Mouse (Mus musculus): Measurements from ENCODE around the gene Tbc1d19. TPM values are rescaled to one million over a fixed set of nuclear protein-coding genes. Genes with fewer than 3 reads are reported as not detected.

The Tbc1d19 gene
- polyA plus RNA-seq, 1 experiment from 2014 or later, result 51.0 TPM

GRCm38 (mm10) chr5:53834489-53834888 is 25.1 kb downstream of the Tbc1d19 start:
- whole genome bisulfite sequencing, result 85% methylated on average over 4 of the region's 4 CpGs

GRCm38 (mm10) chr5:53841256-53841655 is 31.9 kb downstream of the Tbc1d19 start:
- 81% methylated on average over 5 of the region's 5 CpGs for WGBS
- ATAC-seq (ENCODE audit: insufficient number of reproducible peaks, insufficient read depth, low FRiP score, low read depth), result no peak
- Histone ChIP-seq H3K4me1 (ENCODE audit: control insufficient read depth, insufficient read depth, low read length) (no peaks in the 10 kb centered on the region), H3K9me3 (ENCODE audit: control insufficient read depth, low read depth, low read length) (no peaks in the 10 kb centered on the region), H3K9ac (replicated peaks; ENCODE audit: low read depth, low read length) (no peak overlapping the region), H3K4me2 (replicated peaks; ENCODE audit: low read depth, low read length) (no peak overlapping the region), H3K36me3 (ENCODE audit: control insufficient read depth, insufficient read depth, low read length) (no peaks in the 10 kb centered on the region), H3K4me3 (ENCODE audit: low read depth, low read length) (no peak overlapping the region), H3K27ac (ENCODE audit: low read length) (no peak overlapping the region), H3K27me3 (ENCODE audit: control insufficient read depth, insufficient read depth, low read length) (no peaks in the 10 kb centered on the region)

More at GRCm38 (mm10) chr5:53834489-53834888, 25.1 kb downstream of the Tbc1d19 start:
- ATAC-seq (ENCODE audit: insufficient number of reproducible peaks, insufficient read depth, low FRiP score, low read depth), result no peak
- Histone ChIP-seq H3K27ac (ENCODE audit: low read length) (no peak overlapping the region), H3K4me2 (replicated peaks; ENCODE audit: low read depth, low read length) (no peak overlapping the region), H3K4me1 (ENCODE audit: control insufficient read depth, insufficient read depth, low read length) (no peaks in the 10 kb centered on the region), H3K4me3 (ENCODE audit: low read depth, low read length) (no peak overlapping the region), H3K27me3 (ENCODE audit: control insufficient read depth, insufficient read depth, low read length) (no peaks in the 10 kb centered on the region), H3K36me3 (ENCODE audit: control insufficient read depth, insufficient read depth, low read length) (peaks cover 7% of the 10 kb centered on the region; the same call in 1 of the 2 replicates), H3K9me3 (ENCODE audit: control insufficient read depth, low read depth, low read length) (no peaks in the 10 kb centered on the region), H3K9ac (replicated peaks; ENCODE audit: low read depth, low read length) (no peak overlapping the region)

DNA sequence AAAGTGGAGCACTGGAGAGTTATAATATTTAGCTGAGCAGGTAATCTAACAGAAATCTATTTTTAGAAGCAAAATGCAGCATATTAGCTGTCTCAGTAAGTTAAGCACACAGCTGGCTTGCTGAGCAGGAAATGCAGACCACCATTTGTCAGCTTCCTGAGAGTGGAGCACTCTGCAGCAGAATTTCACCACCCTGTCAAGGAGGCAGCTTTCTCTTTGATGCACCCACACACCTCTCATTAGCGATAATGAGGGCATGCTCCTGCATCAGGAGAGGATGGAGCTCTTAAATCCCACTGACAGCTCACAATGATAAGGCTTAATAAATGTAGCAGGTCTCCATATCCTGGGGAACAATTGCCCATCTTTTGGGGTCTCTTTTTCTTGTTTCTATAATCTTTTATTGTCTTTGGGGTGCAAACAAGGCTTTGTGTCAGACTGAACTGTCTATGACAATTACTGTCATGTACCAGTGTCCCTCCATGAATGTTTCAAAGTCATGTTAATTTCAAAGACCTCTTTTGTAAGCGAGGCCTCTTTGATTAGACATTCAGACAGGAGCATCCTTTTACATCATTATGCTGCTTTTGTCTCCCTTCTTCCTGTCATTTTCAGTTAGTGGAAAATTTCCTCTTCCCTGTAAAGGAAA is 39.0 kb downstream of the Tbc1d19 start:
- H3K27ac ChIP-seq (ENCODE audit: low read length), result no peak overlapping the region
- H3K36me3 ChIP-seq (ENCODE audit: control insufficient read depth, insufficient read depth, low read length), result no peaks in the 10 kb centered on the region
- H3K4me3 ChIP-seq (ENCODE audit: low read depth, low read length), result no peak overlapping the region
- no peaks in the 10 kb centered on the region for H3K9me3 ChIP-seq (ENCODE audit: control insufficient read depth, low read depth, low read length)
- H3K27me3 ChIP-seq (ENCODE audit: control insufficient read depth, insufficient read depth, low read length), result no peaks in the 10 kb centered on the region
- no peak overlapping the region for H3K4me2 ChIP-seq (replicated peaks; ENCODE audit: low read depth, low read length)
- no peak overlapping the region for H3K9ac ChIP-seq (replicated peaks; ENCODE audit: low read depth, low read length)
- no peak for ATAC-seq (ENCODE audit: insufficient number of reproducible peaks, insufficient read depth, low FRiP score, low read depth)
- WGBS, result 41% methylated on average over 2 of the region's 2 CpGs
- H3K4me1 ChIP-seq (ENCODE audit: control insufficient read depth, insufficient read depth, low read length), result no peaks in the 10 kb centered on the region

DNA sequence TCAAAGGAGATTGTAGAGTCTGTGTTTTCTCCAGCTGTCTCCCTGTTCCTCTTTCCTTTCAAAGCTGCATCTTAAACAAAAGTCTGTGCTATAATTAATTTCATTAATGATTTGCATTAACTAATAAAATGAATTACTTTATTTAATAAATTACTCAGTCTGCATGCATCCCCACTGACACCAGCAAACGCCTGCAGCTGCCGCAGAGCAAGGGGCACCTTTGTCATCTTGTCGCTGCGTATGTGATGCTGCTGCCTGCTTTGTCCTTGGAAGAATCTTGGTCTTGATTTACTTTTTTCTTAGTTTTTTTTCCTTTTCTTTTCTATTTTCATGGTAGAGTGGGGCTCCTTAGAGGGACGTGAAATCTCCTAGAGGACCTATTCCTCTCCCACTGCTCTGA is 43.2 kb downstream of the Tbc1d19 start:
- no peaks in the 10 kb centered on the region for H3K9me3 ChIP-seq (ENCODE audit: control insufficient read depth, low read depth, low read length)
- H3K27ac ChIP-seq (ENCODE audit: low read length), result no peak overlapping the region
- WGBS, result 87% methylated on average over 5 of the region's 5 CpGs
- no peak overlapping the region for H3K4me3 ChIP-seq (ENCODE audit: low read depth, low read length)
- ATAC-seq (ENCODE audit: insufficient number of reproducible peaks, insufficient read depth, low FRiP score, low read depth), result no peak
- no peak overlapping the region for H3K9ac ChIP-seq (replicated peaks; ENCODE audit: low read depth, low read length)
- no peaks in the 10 kb centered on the region for H3K4me1 ChIP-seq (ENCODE audit: control insufficient read depth, insufficient read depth, low read length)
- H3K4me2 ChIP-seq (replicated peaks; ENCODE audit: low read depth, low read length), result no peak overlapping the region
- peaks cover 5% of the 10 kb centered on the region for H3K36me3 ChIP-seq (ENCODE audit: control insufficient read depth, insufficient read depth, low read length)
- H3K27me3 ChIP-seq (ENCODE audit: control insufficient read depth, insufficient read depth, low read length), result no peaks in the 10 kb centered on the region

DNA sequence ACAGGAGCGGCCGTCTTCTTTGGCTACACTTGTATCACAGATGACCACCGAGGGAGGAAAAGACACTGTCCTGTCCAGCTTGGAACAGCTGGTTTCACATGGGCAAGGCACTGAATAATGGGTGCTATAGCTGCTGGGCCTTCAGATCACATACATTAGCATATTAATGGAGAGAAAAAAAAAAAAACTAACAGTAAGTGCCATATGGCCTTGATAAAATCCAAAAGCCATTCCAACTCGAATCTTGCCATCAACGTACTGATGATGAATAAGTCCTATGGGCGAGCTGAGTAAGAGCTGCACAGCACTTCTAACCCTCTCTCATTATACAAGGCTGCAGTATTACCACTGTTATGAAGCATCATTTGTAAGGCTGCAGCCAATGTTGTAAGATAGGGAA is 45.2 kb downstream of the Tbc1d19 start:
- H3K4me3 ChIP-seq (ENCODE audit: low read depth, low read length), result no peak overlapping the region
- H3K9me3 ChIP-seq (ENCODE audit: control insufficient read depth, low read depth, low read length), result no peaks in the 10 kb centered on the region
- no peaks in the 10 kb centered on the region for H3K4me1 ChIP-seq (ENCODE audit: control insufficient read depth, insufficient read depth, low read length)
- ATAC-seq (ENCODE audit: insufficient number of reproducible peaks, insufficient read depth, low FRiP score, low read depth), result no peak
- no peaks in the 10 kb centered on the region for H3K27me3 ChIP-seq (ENCODE audit: control insufficient read depth, insufficient read depth, low read length)
- H3K27ac ChIP-seq (ENCODE audit: low read length), result no peak overlapping the region
- peaks cover 5% of the 10 kb centered on the region for H3K36me3 ChIP-seq (ENCODE audit: control insufficient read depth, insufficient read depth, low read length)
- 77% methylated on average over 6 of the region's 6 CpGs for WGBS
- no peak overlapping the region for H3K9ac ChIP-seq (replicated peaks; ENCODE audit: low read depth, low read length)
- H3K4me2 ChIP-seq (replicated peaks; ENCODE audit: low read depth, low read length), result no peak overlapping the region

DNA sequence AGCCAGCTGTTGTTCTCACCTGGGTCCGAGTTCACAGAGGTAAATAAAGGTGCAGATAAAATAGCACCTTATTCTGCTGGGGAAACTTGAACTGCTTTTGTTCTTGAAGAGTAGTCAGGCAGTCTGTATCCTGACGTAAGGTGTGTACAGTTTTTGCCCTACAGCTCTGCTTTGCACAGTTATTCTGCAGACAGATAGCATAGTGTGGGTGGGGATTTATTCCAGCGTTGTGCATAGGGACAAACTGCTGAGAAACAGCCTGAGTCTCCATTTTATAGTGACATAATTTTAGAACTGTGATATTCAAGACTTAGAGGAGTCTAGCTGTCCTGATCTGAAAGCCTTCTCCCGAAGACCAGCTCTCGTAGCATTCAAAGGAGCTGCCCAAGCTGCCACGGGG is 46.6 kb downstream of the Tbc1d19 start:
- no peaks in the 10 kb centered on the region for H3K27me3 ChIP-seq (ENCODE audit: control insufficient read depth, insufficient read depth, low read length)
- no peak overlapping the region for H3K9ac ChIP-seq (replicated peaks; ENCODE audit: low read depth, low read length)
- no peak overlapping the region for H3K4me3 ChIP-seq (ENCODE audit: low read depth, low read length)
- no peak overlapping the region for H3K4me2 ChIP-seq (replicated peaks; ENCODE audit: low read depth, low read length)
- peaks cover 5% of the 10 kb centered on the region for H3K36me3 ChIP-seq (ENCODE audit: control insufficient read depth, insufficient read depth, low read length)
- no peaks in the 10 kb centered on the region for H3K9me3 ChIP-seq (ENCODE audit: control insufficient read depth, low read depth, low read length)
- 84% methylated on average over 6 of the region's 6 CpGs for WGBS
- no peak overlapping the region for H3K27ac ChIP-seq (ENCODE audit: low read length)
- ATAC-seq (ENCODE audit: insufficient number of reproducible peaks, insufficient read depth, low FRiP score, low read depth), result no peak
- no peaks in the 10 kb centered on the region for H3K4me1 ChIP-seq (ENCODE audit: control insufficient read depth, insufficient read depth, low read length)

DNA sequence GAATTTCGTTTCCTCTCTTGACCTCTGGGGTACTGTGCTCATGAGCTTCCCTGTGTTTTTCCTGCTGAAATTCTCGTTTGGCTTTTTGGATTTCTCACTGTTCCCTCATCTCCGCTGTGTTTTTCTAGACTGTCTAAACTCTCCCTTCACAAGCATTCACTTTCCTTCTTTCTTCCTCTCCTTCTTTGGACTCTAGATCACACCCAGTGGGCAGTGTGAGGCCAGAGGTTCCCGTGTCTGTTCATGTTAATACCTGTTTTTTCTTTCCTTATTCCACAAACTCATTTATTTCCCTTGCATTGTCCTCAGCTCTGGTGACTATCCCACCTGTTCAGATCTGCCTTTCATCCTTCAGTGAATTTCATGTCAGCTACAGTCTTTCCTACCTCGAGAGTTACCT is 55.7 kb downstream of the Tbc1d19 start:
- no peak overlapping the region for H3K4me3 ChIP-seq (ENCODE audit: low read depth, low read length)
- H3K9me3 ChIP-seq (ENCODE audit: control insufficient read depth, low read depth, low read length), result no peaks in the 10 kb centered on the region
- ATAC-seq (ENCODE audit: insufficient number of reproducible peaks, insufficient read depth, low FRiP score, low read depth), result no peak
- H3K4me1 ChIP-seq (ENCODE audit: control insufficient read depth, insufficient read depth, low read length), result no peaks in the 10 kb centered on the region
- no peaks in the 10 kb centered on the region for H3K27me3 ChIP-seq (ENCODE audit: control insufficient read depth, insufficient read depth, low read length)
- no peaks in the 10 kb centered on the region for H3K36me3 ChIP-seq (ENCODE audit: control insufficient read depth, insufficient read depth, low read length)
- H3K4me2 ChIP-seq (replicated peaks; ENCODE audit: low read depth, low read length), result no peak overlapping the region
- H3K9ac ChIP-seq (replicated peaks; ENCODE audit: low read depth, low read length), result no peak overlapping the region
- no peak overlapping the region for H3K27ac ChIP-seq (ENCODE audit: low read length)
- 78% methylated on average over 5 of the region's 5 CpGs for WGBS

- H3K9ac ChIP-seq (replicated peaks; ENCODE audit: low read depth, low read length), result no peak overlapping the region
- no peak overlapping the region for H3K27ac ChIP-seq (ENCODE audit: low read length)
- H3K4me2 ChIP-seq (replicated peaks; ENCODE audit: low read depth, low read length), result no peak overlapping the region
- no peaks in the 10 kb centered on the region for H3K36me3 ChIP-seq (ENCODE audit: control insufficient read depth, insufficient read depth, low read length)
- H3K4me3 ChIP-seq (ENCODE audit: low read depth, low read length), result no peak overlapping the region
- H3K27me3 ChIP-seq (ENCODE audit: control insufficient read depth, insufficient read depth, low read length), result no peaks in the 10 kb centered on the region
- WGBS, result 87% methylated on average over 6 of the region's 6 CpGs
- ATAC-seq (ENCODE audit: insufficient number of reproducible peaks, insufficient read depth, low FRiP score, low read depth), result no peak
- no peaks in the 10 kb centered on the region for H3K9me3 ChIP-seq (ENCODE audit: control insufficient read depth, low read depth, low read length)
- no peaks in the 10 kb centered on the region for H3K4me1 ChIP-seq (ENCODE audit: control insufficient read depth, insufficient read depth, low read length)
Observed at GRCm38 (mm10) chr5:53865991-53866390, 56.6 kb downstream of the Tbc1d19 start.
